Comparison of ENCODE assay signal across 8 mouse cellular contexts in the genomic region with DNA sequence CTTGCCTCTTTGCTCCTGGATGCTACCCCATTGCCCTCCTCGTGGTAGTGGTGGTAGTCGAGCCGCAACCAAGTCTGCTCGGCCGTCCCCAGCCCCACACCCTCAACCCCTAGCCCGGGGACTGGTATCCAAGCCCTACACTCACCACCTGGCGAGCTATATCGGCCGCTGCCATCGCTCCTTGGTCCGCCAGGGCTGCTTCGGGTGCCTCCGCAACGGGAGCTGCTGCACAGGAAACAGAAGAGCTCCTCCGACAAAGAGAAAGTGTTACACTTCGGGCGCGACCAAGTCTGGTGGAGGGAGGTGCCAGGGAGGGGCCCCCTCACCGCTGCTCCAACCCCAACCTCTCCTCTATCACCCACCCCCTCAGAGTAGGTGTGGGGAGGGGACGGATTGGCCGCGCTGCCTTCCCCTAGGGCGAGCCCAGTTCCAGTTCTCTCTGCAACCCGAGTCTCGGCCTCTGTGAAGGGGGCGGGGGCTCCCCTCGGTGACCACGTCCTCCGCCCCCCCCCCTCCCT. TPM values are rescaled to one million over a fixed set of nuclear protein-coding genes. Genes with fewer than 3 reads are reported as not detected.
DNase-seq lines count a peak whose midpoint lies in the region; ATAC-seq and TF ChIP-seq lines count a peak whose summit lies in the region.

No protein-coding gene starts in this region.

- TF ChIP-seq POLR2A in cortical plate, adult 2 months (IDR thresholded peaks at IDR 0.05; ENCODE audit: extremely low read depth, insufficient read depth, low read length), result peak; percentile 51; the same call in 1 of the 2 replicates

- DNase-seq in left cerebral cortex, adult 18-20 months (ENCODE audit: low spot score in 2 of 2), result peak; percentile 39 to 51
- no peak for DNase-seq in left cerebral cortex, adult 11 months (ENCODE audit: low spot score)
- DNase-seq in gastrocnemius, postnatal 4 days (ENCODE audit: low spot score in 2 of 2), result peak; percentile 47 to 61
- DNase-seq in midbrain, embryonic 14.5 days, result peak; percentile 74
- DNase-seq in spleen, adult 18-20 months, result peak; percentile 70 to 75

- H3K9ac ChIP-seq in intestine, embryonic 16.5 days (ENCODE audit: low read depth, low read length), result peak overlapping the region; percentile 68
- H3K9ac ChIP-seq in limb, embryonic 13.5 days, result peak overlapping the region; percentile 72
- H3K9ac ChIP-seq in midbrain, embryonic 14.5 days (replicated peaks; ENCODE audit: low read length), result peak overlapping the region; percentile 70

- H3K4me1 ChIP-seq in cortical plate, adult 2 months (ENCODE audit: control insufficient read depth, insufficient read depth, low read length), result peaks cover 4% of the 10 kb centered on the region; the same call in 1 of the 2 replicates
- H3K4me1 ChIP-seq in intestine, embryonic 16.5 days (ENCODE audit: control insufficient read depth, insufficient read depth, low read length), result no peaks in the 10 kb centered on the region
- peaks cover 30% of the 10 kb centered on the region for H3K4me1 ChIP-seq in limb, embryonic 13.5 days
- peaks cover 2% of the 10 kb centered on the region; the same call in 1 of the 2 replicates for H3K4me1 ChIP-seq in midbrain, embryonic 14.5 days (ENCODE audit: control insufficient read depth, insufficient read depth, low read length)

- H3K27me3 ChIP-seq in intestine, embryonic 16.5 days (replicated peaks; ENCODE audit: control insufficient read depth, insufficient read depth, low read length), result no peaks in the 10 kb centered on the region
- no peaks in the 10 kb centered on the region for H3K27me3 ChIP-seq in limb, embryonic 13.5 days
- no peaks in the 10 kb centered on the region for H3K27me3 ChIP-seq in midbrain, embryonic 14.5 days (ENCODE audit: control insufficient read depth, insufficient read depth, low read length)

- peak overlapping the region; percentile 72 for H3K4me2 ChIP-seq in intestine, embryonic 16.5 days (ENCODE audit: low read depth, low read length)
- peak overlapping the region; percentile 65 for H3K4me2 ChIP-seq in limb, embryonic 13.5 days (replicated peaks)
- H3K4me2 ChIP-seq in midbrain, embryonic 14.5 days (ENCODE audit: low read length), result peak overlapping the region; percentile 58

- H3K9me3 ChIP-seq in intestine, embryonic 16.5 days (ENCODE audit: control insufficient read depth, low read length), result no peaks in the 10 kb centered on the region
- H3K9me3 ChIP-seq in limb, embryonic 13.5 days, result no peaks in the 10 kb centered on the region
- no peaks in the 10 kb centered on the region for H3K9me3 ChIP-seq in midbrain, embryonic 14.5 days (ENCODE audit: control insufficient read depth, low read length)

- ATAC-seq in intestine, embryonic 16.5 days, result peak; percentile 96
- peak; percentile 95 for ATAC-seq in limb, embryonic 13.5 days (ENCODE audit: low FRiP score, low read depth)
- ATAC-seq in midbrain, embryonic 14.5 days (ENCODE audit: low FRiP score, low TSS enrichment), result peak; percentile 88

- H3K27ac ChIP-seq in cortical plate, adult 2 months (ENCODE audit: insufficient read depth, low read length), result 0 out of 2 replicates have a peak overlapping the region, but pooled peaks have one; percentile 29
- no peak overlapping the region for H3K27ac ChIP-seq in intestine, embryonic 16.5 days (ENCODE audit: low read length)
- peak overlapping the region; percentile 83 for H3K27ac ChIP-seq in limb, embryonic 13.5 days
- peak overlapping the region; percentile 84 for H3K27ac ChIP-seq in midbrain, embryonic 14.5 days (replicated peaks; ENCODE audit: low read depth, low read length)

- peak overlapping the region; percentile 99 for H3K4me3 ChIP-seq in cortical plate, adult 2 months (ENCODE audit: insufficient read depth, low read length)
- H3K4me3 ChIP-seq in intestine, embryonic 16.5 days (ENCODE audit: low read length), result peak overlapping the region; percentile 64
- peak overlapping the region; percentile 66 for H3K4me3 ChIP-seq in limb, embryonic 13.5 days
- H3K4me3 ChIP-seq in midbrain, embryonic 14.5 days (replicated peaks; ENCODE audit: low read depth, low read length), result peak overlapping the region; percentile 55

- WGBS in intestine, embryonic 16.5 days, result 8% methylated on average over 21 of the region's 29 CpGs
- 18% methylated on average over 24 of the region's 29 CpGs for WGBS in limb, embryonic 13.5 days
- WGBS in midbrain, embryonic 14.5 days, result 20% methylated on average over 28 of the region's 29 CpGs

- TF ChIP-seq CTCF in cortical plate, adult 2 months (IDR thresholded peaks at IDR 0.05; ENCODE audit: extremely low read depth, insufficient read depth, low read length), result no peak

- no peaks in the 10 kb centered on the region for H3K36me3 ChIP-seq in intestine, embryonic 16.5 days (ENCODE audit: control insufficient read depth, insufficient read depth, low read length)
- H3K36me3 ChIP-seq in limb, embryonic 13.5 days, result no peaks in the 10 kb centered on the region
- H3K36me3 ChIP-seq in midbrain, embryonic 14.5 days (ENCODE audit: control insufficient read depth, insufficient read depth, low read length), result no peaks in the 10 kb centered on the region

RNA-seq across cellular contexts. Expression of gene Sept6, which starts 2.3 kb away (rescaled TPM):
- total RNA-seq in left cerebral cortex, adult 18-20 months (2021), result 10 to 100 TPM; 58.3 to 67.0 TPM
- 58.4 and 60.1 TPM in 2 replicates for polyA plus RNA-seq in cortical plate, adult 2 months (2012; rRNA removed)
- 10 to 100 TPM; 24.9 to 26.2 TPM for total RNA-seq in gastrocnemius, postnatal 4 days (2021)
- 11.0 and 12.1 TPM in 2 replicates for polyA plus RNA-seq in intestine, embryonic 16.5 days (2015; fragmentation: Nextera tagmentation; extraction: Ambion mirVana)
- 75.9 and 77.1 TPM in 2 replicates for polyA plus RNA-seq in limb, embryonic 13.5 days (2015; fragmentation: Nextera tagmentation; extraction: Ambion mirVana)
- polyA plus RNA-seq in midbrain, embryonic 14.5 days (2014; fragmentation: Nextera tagmentation; extraction: Ambion mirVana), result 62.2 and 76.7 TPM in 2 replicates

RNA-seq across cellular contexts. Expression of gene Sowahd, which starts 59.4 kb away (rescaled TPM):
- total RNA-seq in left cerebral cortex, adult 18-20 months (2021), result not detected
- not detected in 2 replicates for polyA plus RNA-seq in cortical plate, adult 2 months (2012; rRNA removed)
- under 1 TPM in 1 of 2 experiments, not detected in 1; 0.34 TPM for total RNA-seq in gastrocnemius, postnatal 4 days (2021)
- 0.11 TPM in 2 replicates for polyA plus RNA-seq in intestine, embryonic 16.5 days (2015; fragmentation: Nextera tagmentation; extraction: Ambion mirVana)
- not detected in 2 replicates for polyA plus RNA-seq in limb, embryonic 13.5 days (2015; fragmentation: Nextera tagmentation; extraction: Ambion mirVana)
- polyA plus RNA-seq in midbrain, embryonic 14.5 days (2014; fragmentation: Nextera tagmentation; extraction: Ambion mirVana), result not detected in 2 replicates
